Mouse (Mus musculus): ENCODE data around the gene Gm42674. TPM values are rescaled to one million over a fixed set of nuclear protein-coding genes. Genes with fewer than 3 reads are reported as not detected.
A peak's percentile ranks its signal among the peaks of the same experiment; 100 is the strongest.

The Gm42674 gene
- polyA plus RNA-seq, 1 experiment from 2014 or later, result not detected

DNA sequence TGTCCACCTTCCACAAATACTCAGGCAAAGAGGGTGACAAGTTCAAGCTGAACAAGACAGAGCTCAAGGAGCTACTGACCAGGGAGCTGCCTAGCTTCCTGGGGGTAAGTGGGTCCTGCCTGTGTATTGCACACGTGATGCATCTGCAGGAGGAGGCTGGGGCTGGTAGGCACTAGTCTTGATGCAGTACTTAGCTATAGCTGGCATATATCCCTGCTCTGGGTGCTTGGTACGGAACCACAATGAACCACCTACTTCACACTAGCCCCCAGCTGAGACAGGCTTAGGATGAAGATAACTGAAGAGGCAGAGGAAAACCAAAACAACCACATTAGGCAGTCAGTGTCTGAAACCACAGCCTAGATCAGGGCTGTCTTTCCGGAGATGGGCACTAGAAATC lies 3.3 kb downstream of the Gm42674 start:
- DNase-seq (no peak), ATAC-seq (ENCODE audit: insufficient read depth) (0 out of 2 replicates have a peak, but pooled peaks have one; percentile 11)
- Histone ChIP-seq H3K36me3 (ENCODE audit: insufficient read depth) (no peaks in the 10 kb centered on the region), H3K4me1 (ENCODE audit: insufficient read depth) (peaks cover 22% of the 10 kb centered on the region), H3K9me3 (ENCODE audit: low read depth, low read length) (no peaks in the 10 kb centered on the region), H3K4me2 (no peak overlapping the region), H3K27me3 (ENCODE audit: insufficient read depth, low read length) (no peaks in the 10 kb centered on the region), H3K9ac (no peak overlapping the region), H3K27ac (ENCODE audit: low read depth) (peak overlapping the region; percentile 58), H3K4me3 (ENCODE audit: low read depth, low read length) (no peak overlapping the region)
- no peak for TF ChIP-seq CTCF (IDR thresholded peaks at IDR 0.05; ENCODE audit: low read depth)
- WGBS, result 81% methylated on average over 3 of the region's 3 CpGs

DNA sequence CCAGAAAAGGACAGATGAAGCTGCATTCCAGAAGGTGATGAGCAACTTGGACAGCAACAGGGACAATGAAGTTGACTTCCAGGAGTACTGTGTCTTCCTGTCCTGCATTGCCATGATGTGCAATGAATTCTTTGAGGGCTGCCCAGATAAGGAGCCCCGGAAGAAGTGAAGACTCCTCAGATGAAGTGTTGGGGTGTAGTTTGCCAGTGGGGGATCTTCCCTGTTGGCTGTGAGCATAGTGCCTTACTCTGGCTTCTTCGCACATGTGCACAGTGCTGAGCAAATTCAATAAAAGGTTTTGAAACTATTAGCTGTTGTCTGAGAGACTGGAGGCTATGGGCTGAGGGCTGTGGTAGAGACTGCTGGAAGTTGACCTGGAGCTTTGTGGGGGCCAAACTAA lies 4.0 kb downstream of the Gm42674 start:
- 59% methylated on average over 2 of the region's 2 CpGs for WGBS

DNA sequence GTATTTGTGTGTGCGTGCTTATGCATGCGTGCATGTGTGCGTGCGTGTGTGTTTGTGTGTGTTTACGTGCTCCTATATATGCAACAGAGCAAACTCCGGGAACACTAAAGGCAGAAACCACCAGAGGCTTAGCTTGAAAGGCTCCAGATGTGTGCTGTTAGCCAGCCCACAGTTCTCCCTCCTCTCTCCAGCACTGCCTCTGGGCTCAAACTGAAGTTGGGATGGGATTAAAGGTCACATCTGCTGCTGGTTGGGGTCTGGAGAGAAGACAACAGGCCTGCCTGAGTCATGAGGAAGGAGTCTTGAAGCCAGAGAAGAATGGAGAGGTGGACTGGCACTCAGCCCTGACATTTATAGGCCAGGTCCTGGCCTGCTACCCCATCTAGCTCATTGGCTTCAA lies 4.5 kb downstream of the Gm42674 start:
- Histone ChIP-seq H3K9me3 (ENCODE audit: low read depth, low read length) (no peaks in the 10 kb centered on the region), H3K36me3 (ENCODE audit: insufficient read depth) (no peaks in the 10 kb centered on the region), H3K4me1 (ENCODE audit: insufficient read depth) (peaks cover 22% of the 10 kb centered on the region), H3K4me3 (ENCODE audit: low read depth, low read length) (no peak overlapping the region), H3K9ac (no peak overlapping the region), H3K27ac (ENCODE audit: low read depth) (peak overlapping the region; percentile 61), H3K4me2 (no peak overlapping the region), H3K27me3 (ENCODE audit: insufficient read depth, low read length) (no peaks in the 10 kb centered on the region)
- DNase-seq, result peak; percentile 60
- ATAC-seq (ENCODE audit: insufficient read depth), result peak; percentile 30; the same call in 1 of the 2 replicates
- TF ChIP-seq CTCF (IDR thresholded peaks at IDR 0.05; ENCODE audit: low read depth), result no peak
- WGBS, result 58% methylated on average over 6 of the region's 6 CpGs

More for the DNA sequence above, 4.0 kb downstream of the Gm42674 start:
- no peak overlapping the region for H3K4me3 ChIP-seq (ENCODE audit: low read depth, low read length)
- TF ChIP-seq CTCF (IDR thresholded peaks at IDR 0.05; ENCODE audit: low read depth), result no peak
- H3K36me3 ChIP-seq (ENCODE audit: insufficient read depth), result no peaks in the 10 kb centered on the region
- ATAC-seq (ENCODE audit: insufficient read depth) (no peak), DNase-seq (no peak)
- H3K27me3 ChIP-seq (ENCODE audit: insufficient read depth, low read length), result no peaks in the 10 kb centered on the region
- H3K9ac ChIP-seq, result no peak overlapping the region
- peaks cover 22% of the 10 kb centered on the region for H3K4me1 ChIP-seq (ENCODE audit: insufficient read depth)
- H3K9me3 ChIP-seq (ENCODE audit: low read depth, low read length), result no peaks in the 10 kb centered on the region
- peak overlapping the region; percentile 61 for H3K27ac ChIP-seq (ENCODE audit: low read depth)
- no peak overlapping the region for H3K4me2 ChIP-seq

DNA sequence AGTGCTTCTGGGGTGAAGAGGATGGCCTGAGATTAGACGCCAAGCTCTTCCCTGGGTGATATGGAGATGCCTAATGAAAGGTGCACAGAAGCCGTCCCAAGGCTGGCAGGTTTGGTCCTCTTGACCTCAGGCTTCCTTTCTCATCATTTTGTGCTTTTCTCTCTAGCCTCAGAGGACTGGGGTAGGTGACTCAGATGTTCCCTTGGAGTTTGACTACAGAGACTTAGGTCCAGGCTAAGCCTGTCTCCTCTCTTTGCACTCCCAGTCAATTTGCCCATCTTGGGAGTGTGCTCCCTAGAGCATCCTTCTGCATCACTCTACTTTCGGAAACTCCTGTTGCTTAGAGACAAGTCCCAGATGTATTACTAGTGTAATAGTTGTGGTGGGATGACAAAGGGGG lies 5.7 kb downstream of the Gm42674 start:
- ATAC-seq (ENCODE audit: insufficient read depth), result no peak

DNA sequence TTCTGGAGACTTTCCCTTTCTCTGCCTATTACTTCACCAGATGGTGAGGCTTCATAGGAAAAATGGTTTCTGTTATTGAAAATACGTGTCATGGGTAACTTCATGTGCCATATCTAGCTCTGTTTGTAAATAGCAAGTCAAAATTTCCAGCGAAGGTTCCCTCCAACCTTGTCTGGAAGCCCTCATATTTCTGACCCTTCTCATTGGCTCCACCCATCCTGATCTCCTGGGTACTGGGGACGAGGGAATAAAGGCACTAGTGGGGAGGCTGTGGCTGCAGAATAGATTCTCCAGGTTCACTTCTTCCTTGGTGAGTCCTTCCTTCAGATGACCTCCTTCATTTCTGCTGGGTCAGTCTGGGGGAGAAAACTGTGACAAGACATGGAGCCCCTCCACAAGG lies 6.5 kb downstream of the Gm42674 start, which contains the start of gene S100a5:
Gene S100a5, plus strand, starts transcription at position 301 of the 400 bp plus-strand sequence.
- Histone ChIP-seq H3K36me3 (ENCODE audit: insufficient read depth) (no peaks in the 10 kb centered on the region), H3K9me3 (ENCODE audit: low read depth, low read length) (no peaks in the 10 kb centered on the region), H3K4me2 (no peak within 1 kb of the TSS), H3K9ac (no peak within 1 kb of the TSS), H3K27ac (ENCODE audit: low read depth) (no peak within 1 kb of the TSS), H3K4me1 (ENCODE audit: insufficient read depth) (peaks cover 21% of the 10 kb centered on the region), H3K27me3 (ENCODE audit: insufficient read depth, low read length) (no peaks in the 10 kb centered on the region), H3K4me3 (ENCODE audit: low read depth, low read length) (no peak within 1 kb of the TSS)
- 53% methylated on average over 3 of the region's 3 CpGs for WGBS
- DNase-seq, result no peak
- TF ChIP-seq CTCF (IDR thresholded peaks at IDR 0.05; ENCODE audit: low read depth), result no peak
- ATAC-seq (ENCODE audit: insufficient read depth), result no peak

More for the DNA sequence above, 5.7 kb downstream of the Gm42674 start:
- no peak for TF ChIP-seq CTCF (IDR thresholded peaks at IDR 0.05; ENCODE audit: low read depth)
- H3K36me3 ChIP-seq (ENCODE audit: insufficient read depth), result no peaks in the 10 kb centered on the region
- no peak overlapping the region for H3K27ac ChIP-seq (ENCODE audit: low read depth)
- H3K4me2 ChIP-seq, result no peak overlapping the region
- H3K4me3 ChIP-seq (ENCODE audit: low read depth, low read length), result no peak overlapping the region
- 82% methylated on average over 3 of the region's 3 CpGs for WGBS
- no peaks in the 10 kb centered on the region for H3K9me3 ChIP-seq (ENCODE audit: low read depth, low read length)
- H3K9ac ChIP-seq, result no peak overlapping the region
- H3K27me3 ChIP-seq (ENCODE audit: insufficient read depth, low read length), result no peaks in the 10 kb centered on the region
- peaks cover 22% of the 10 kb centered on the region for H3K4me1 ChIP-seq (ENCODE audit: insufficient read depth)
- DNase-seq, result no peak

DNA sequence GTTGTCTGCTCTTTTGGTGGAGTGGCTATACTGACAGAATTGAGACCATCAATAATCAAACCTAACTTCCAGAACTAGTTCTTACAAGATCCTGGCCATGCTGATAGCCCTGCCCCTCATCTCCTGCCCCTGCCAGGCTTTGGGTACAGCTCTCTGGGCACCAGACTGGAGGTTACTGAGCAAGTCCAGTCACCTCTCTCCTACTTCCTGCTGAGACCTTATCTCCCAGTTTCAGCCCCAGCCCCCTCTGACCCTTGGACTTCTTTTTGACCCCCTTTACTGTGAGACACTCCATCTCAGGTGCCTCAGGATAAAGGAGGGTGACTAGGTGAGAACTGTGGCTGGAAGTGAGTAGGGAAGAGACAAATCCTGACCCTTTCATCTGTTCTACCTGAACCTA lies 7.4 kb downstream of the Gm42674 start:
- Histone ChIP-seq H3K9me3 (ENCODE audit: low read depth, low read length) (no peaks in the 10 kb centered on the region), H3K4me2 (no peak overlapping the region), H3K27ac (ENCODE audit: low read depth) (no peak overlapping the region), H3K4me3 (ENCODE audit: low read depth, low read length) (no peak overlapping the region), H3K9ac (no peak overlapping the region), H3K27me3 (ENCODE audit: insufficient read depth, low read length) (no peaks in the 10 kb centered on the region), H3K4me1 (ENCODE audit: insufficient read depth) (peaks cover 15% of the 10 kb centered on the region), H3K36me3 (ENCODE audit: insufficient read depth) (no peaks in the 10 kb centered on the region)
- DNase-seq (no peak), ATAC-seq (ENCODE audit: insufficient read depth) (no peak)
- TF ChIP-seq CTCF (IDR thresholded peaks at IDR 0.05; ENCODE audit: low read depth), result no peak

DNA sequence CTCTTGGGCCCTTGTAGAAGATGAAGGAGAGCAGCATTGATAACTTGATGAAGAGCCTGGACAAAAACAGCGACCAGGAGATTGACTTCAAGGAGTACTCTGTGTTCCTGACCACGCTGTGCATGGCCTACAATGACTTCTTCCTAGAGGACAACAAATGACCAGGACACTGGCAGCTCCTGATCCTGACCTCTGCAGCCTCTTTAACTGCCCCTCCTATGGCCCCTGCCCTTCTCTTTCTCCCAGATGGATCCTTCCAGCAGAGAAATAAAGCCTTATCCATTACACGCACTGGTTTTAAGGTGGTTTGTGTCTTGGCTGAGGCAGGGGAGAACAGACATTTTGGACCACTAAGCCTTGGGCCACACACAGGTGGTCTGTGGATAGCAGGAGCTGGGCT lies 9.8 kb downstream of the Gm42674 start:
- no peak for TF ChIP-seq CTCF (IDR thresholded peaks at IDR 0.05; ENCODE audit: low read depth)
- H3K4me1 ChIP-seq (ENCODE audit: insufficient read depth), result no peaks in the 10 kb centered on the region; the same call in 1 of the 2 replicates

DNA sequence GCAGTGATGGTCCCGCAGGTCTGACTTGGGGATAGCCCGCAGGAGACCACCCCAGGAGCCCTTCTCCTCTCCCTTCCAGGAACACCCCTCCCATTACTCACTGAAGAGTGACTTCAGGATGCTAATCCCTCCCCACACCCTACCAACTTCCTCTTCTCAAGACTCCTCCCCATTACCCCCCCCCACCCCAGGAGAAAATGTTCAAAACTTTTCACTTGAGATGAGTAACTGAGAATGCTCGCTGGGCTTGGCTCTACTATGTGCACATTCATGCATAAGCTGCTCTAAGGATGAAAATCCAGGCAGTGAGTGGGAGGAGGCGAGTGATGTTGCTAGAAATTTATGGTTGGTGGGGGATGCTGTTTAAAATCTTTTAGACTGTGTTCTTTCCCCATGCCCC lies 10.4 kb downstream of the Gm42674 start:
- H3K4me1 ChIP-seq (ENCODE audit: insufficient read depth), result no peaks in the 10 kb centered on the region; the same call in 1 of the 2 replicates
- no peak overlapping the region for H3K27ac ChIP-seq (ENCODE audit: low read depth)
- H3K9me3 ChIP-seq (ENCODE audit: low read depth, low read length), result no peaks in the 10 kb centered on the region
- no peak for TF ChIP-seq CTCF (IDR thresholded peaks at IDR 0.05; ENCODE audit: low read depth)
- H3K36me3 ChIP-seq (ENCODE audit: insufficient read depth), result no peaks in the 10 kb centered on the region
- DNase-seq (no peak), ATAC-seq (ENCODE audit: insufficient read depth) (no peak)
- WGBS, result 57% methylated on average over 4 of the region's 4 CpGs
- no peak overlapping the region for H3K4me3 ChIP-seq (ENCODE audit: low read depth, low read length)
- no peak overlapping the region for H3K4me2 ChIP-seq
- no peak overlapping the region for H3K9ac ChIP-seq
- no peaks in the 10 kb centered on the region for H3K27me3 ChIP-seq (ENCODE audit: insufficient read depth, low read length)

More for the DNA sequence above, 9.8 kb downstream of the Gm42674 start:
- Histone ChIP-seq H3K9me3 (ENCODE audit: low read depth, low read length) (no peaks in the 10 kb centered on the region), H3K27me3 (ENCODE audit: insufficient read depth, low read length) (no peaks in the 10 kb centered on the region), H3K4me2 (no peak overlapping the region), H3K9ac (no peak overlapping the region), H3K4me3 (ENCODE audit: low read depth, low read length) (no peak overlapping the region), H3K36me3 (ENCODE audit: insufficient read depth) (no peaks in the 10 kb centered on the region), H3K27ac (ENCODE audit: low read depth) (no peak overlapping the region)
- DNase-seq, result no peak
- ATAC-seq (ENCODE audit: insufficient read depth), result no peak
- WGBS, result 84% methylated on average over 3 of the region's 3 CpGs

Data from lung, embryonic 14.5 days (tissue).